In the genomic region with DNA sequence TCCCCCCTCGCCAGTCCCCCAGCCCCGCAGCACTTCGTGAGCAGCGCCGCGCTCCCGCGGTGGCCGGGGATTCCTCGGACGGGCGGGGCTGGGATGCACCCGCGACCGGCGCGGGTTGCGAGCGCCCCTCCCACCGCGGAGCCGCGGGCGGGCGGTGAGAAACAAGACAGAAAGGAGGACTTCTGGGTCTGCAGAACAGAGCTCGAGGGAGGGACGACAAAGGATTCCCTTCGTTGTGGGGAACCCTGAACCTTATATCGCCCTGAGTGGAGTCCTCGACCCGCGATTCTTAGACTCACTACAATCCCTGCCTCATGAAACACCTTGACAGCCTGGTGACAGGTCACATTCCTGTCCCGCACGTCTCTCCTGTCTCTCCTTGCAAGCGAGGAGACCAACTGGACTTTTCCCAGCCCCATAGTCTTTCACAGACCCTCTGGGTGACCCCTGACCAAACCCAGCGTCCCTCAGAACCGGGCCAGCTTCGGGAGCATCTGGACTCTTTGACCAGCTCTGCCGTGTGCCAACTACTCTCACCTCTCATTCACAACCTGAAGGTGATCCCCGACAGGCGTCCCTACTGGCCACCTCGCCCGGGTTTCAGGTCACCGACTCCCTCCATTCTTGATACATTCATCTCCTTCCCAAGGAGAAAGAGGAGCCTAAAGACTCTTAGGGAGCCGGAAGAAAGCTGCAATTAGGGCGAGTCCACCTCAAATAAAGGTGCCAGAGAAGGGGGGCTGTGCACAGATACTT, we compare ENCODE assay signal across 8 mouse cellular contexts. TPM values are rescaled to one million over a fixed set of nuclear protein-coding genes. Genes with fewer than 3 reads are reported as not detected.
DNase-seq lines count a peak whose midpoint lies in the region; ATAC-seq lines count a peak whose summit lies in the region.

No protein-coding gene starts in this region.

- ATAC-seq in embryonic facial prominence, embryonic 11.5 days (replicated peaks; ENCODE audit: insufficient number of reproducible peaks, low FRiP score, low TSS enrichment, low read depth) = no peak
- no peak for ATAC-seq in hindbrain, embryonic 15.5 days (ENCODE audit: low FRiP score, low read depth)
- ATAC-seq in midbrain, embryonic 13.5 days = no peak

- peak overlapping the region; percentile 80; the same call in 1 of the 2 replicates for H3K27ac ChIP-seq in embryonic facial prominence, embryonic 11.5 days (replicated peaks; ENCODE audit: low read depth, low read length)
- peak overlapping the region; percentile 95 for H3K27ac ChIP-seq in hindbrain, embryonic 15.5 days (replicated peaks)
- H3K27ac ChIP-seq in midbrain, embryonic 13.5 days = peak overlapping the region; percentile 94

- H3K4me2 ChIP-seq in embryonic facial prominence, embryonic 11.5 days (ENCODE audit: low read depth, low read length) = peak overlapping the region; percentile 94
- H3K4me2 ChIP-seq in hindbrain, embryonic 15.5 days = peak overlapping the region; percentile 94
- peak overlapping the region; percentile 95 for H3K4me2 ChIP-seq in midbrain, embryonic 13.5 days (replicated peaks)

- H3K9me3 ChIP-seq in embryonic facial prominence, embryonic 11.5 days (replicated peaks; ENCODE audit: control insufficient read depth, low read length) = no peaks in the 10 kb centered on the region
- H3K9me3 ChIP-seq in hindbrain, embryonic 15.5 days = no peaks in the 10 kb centered on the region
- no peaks in the 10 kb centered on the region for H3K9me3 ChIP-seq in midbrain, embryonic 13.5 days

- peaks cover 16% of the 10 kb centered on the region for H3K4me1 ChIP-seq in embryonic facial prominence, embryonic 11.5 days (ENCODE audit: control insufficient read depth, insufficient read depth, low read length)
- peaks cover 64% of the 10 kb centered on the region for H3K4me1 ChIP-seq in hindbrain, embryonic 15.5 days (replicated peaks)
- H3K4me1 ChIP-seq in midbrain, embryonic 13.5 days (replicated peaks) = peaks cover 72% of the 10 kb centered on the region

- WGBS in embryonic facial prominence, embryonic 11.5 days = 1% methylated on average over 46 of the region's 46 CpGs
- under 1% methylated on average over 46 of the region's 46 CpGs for WGBS in hindbrain, embryonic 15.5 days
- WGBS in midbrain, embryonic 13.5 days = 1% methylated on average over 46 of the region's 46 CpGs

- peaks cover 15% of the 10 kb centered on the region; the same call in 1 of the 2 replicates for H3K27me3 ChIP-seq in embryonic facial prominence, embryonic 11.5 days (ENCODE audit: control insufficient read depth, insufficient read depth, low read length)
- H3K27me3 ChIP-seq in hindbrain, embryonic 15.5 days = no peaks in the 10 kb centered on the region
- H3K27me3 ChIP-seq in midbrain, embryonic 13.5 days = no peaks in the 10 kb centered on the region

- H3K36me3 ChIP-seq in embryonic facial prominence, embryonic 11.5 days (replicated peaks; ENCODE audit: control insufficient read depth, insufficient read depth, low read depth, low read length) = no peaks in the 10 kb centered on the region
- H3K36me3 ChIP-seq in hindbrain, embryonic 15.5 days = peaks cover 6% of the 10 kb centered on the region; the same call in 1 of the 2 replicates
- peaks cover 10% of the 10 kb centered on the region for H3K36me3 ChIP-seq in midbrain, embryonic 13.5 days

- H3K9ac ChIP-seq in embryonic facial prominence, embryonic 11.5 days (replicated peaks; ENCODE audit: low read length) = peak overlapping the region; percentile 70
- peak overlapping the region; percentile 56 for H3K9ac ChIP-seq in hindbrain, embryonic 15.5 days
- H3K9ac ChIP-seq in midbrain, embryonic 13.5 days (replicated peaks) = peak overlapping the region; percentile 93

- DNase-seq in cerebellum, adult 9-10 months = peak; percentile 48
- DNase-seq in cerebellum, postnatal 36 days = no peak
- DNase-seq in A20 (ENCODE audit: low read depth, low spot score) = peak; percentile 64
- DNase-seq in embryonic facial prominence, embryonic 11.5 days (ENCODE audit: low spot score) = peak; percentile 60
- no peak for DNase-seq in c-Kit-positive CD71-positive TER-119-positive erythroid progenitor cells, embryonic 14.5 days (ENCODE audit: low spot score)
- DNase-seq in left cerebral cortex, adult 9 months (ENCODE audit: low spot score in 2 of 2) = no peak

- H3K4me3 ChIP-seq in embryonic facial prominence, embryonic 11.5 days (ENCODE audit: low read depth, low read length) = peak overlapping the region; percentile 40
- H3K4me3 ChIP-seq in hindbrain, embryonic 15.5 days = peak overlapping the region; percentile 48
- peak overlapping the region; percentile 67 for H3K4me3 ChIP-seq in midbrain, embryonic 13.5 days (replicated peaks)

RNA-seq across cellular contexts. Expression of a gene that starts 1.1 kb away (rescaled TPM):
- 2.9 and 4.0 TPM in 2 replicates for polyA plus RNA-seq in embryonic facial prominence, embryonic 11.5 days (2014; fragmentation: Nextera tagmentation; extraction: Ambion mirVana)
- polyA plus RNA-seq in hindbrain, embryonic 15.5 days (2015; fragmentation: Nextera tagmentation; extraction: Ambion mirVana) = 19.2 and 19.8 TPM in 2 replicates
- polyA plus RNA-seq in midbrain, embryonic 13.5 days (2015; fragmentation: Nextera tagmentation; extraction: Ambion mirVana) = 19.6 and 26.9 TPM in 2 replicates

RNA-seq across cellular contexts. Expression of a gene that starts 9.6 kb away (rescaled TPM):
- 149 and 150 TPM in 2 replicates for polyA plus RNA-seq in embryonic facial prominence, embryonic 11.5 days (2014; fragmentation: Nextera tagmentation; extraction: Ambion mirVana)
- 166 and 176 TPM in 2 replicates for polyA plus RNA-seq in hindbrain, embryonic 15.5 days (2015; fragmentation: Nextera tagmentation; extraction: Ambion mirVana)
- 160 TPM in 2 replicates for polyA plus RNA-seq in midbrain, embryonic 13.5 days (2015; fragmentation: Nextera tagmentation; extraction: Ambion mirVana)

RNA-seq across cellular contexts. Expression of a gene that starts 24.6 kb away (rescaled TPM):
- polyA plus RNA-seq in embryonic facial prominence, embryonic 11.5 days (2014; fragmentation: Nextera tagmentation; extraction: Ambion mirVana) = 5.1 and 5.3 TPM in 2 replicates
- 7.8 and 8.0 TPM in 2 replicates for polyA plus RNA-seq in hindbrain, embryonic 15.5 days (2015; fragmentation: Nextera tagmentation; extraction: Ambion mirVana)
- 7.7 and 10.5 TPM in 2 replicates for polyA plus RNA-seq in midbrain, embryonic 13.5 days (2015; fragmentation: Nextera tagmentation; extraction: Ambion mirVana)

RNA-seq across cellular contexts. Expression of a gene that starts 28.4 kb away (rescaled TPM):
- 0.27 and 0.43 TPM in 2 replicates for polyA plus RNA-seq in embryonic facial prominence, embryonic 11.5 days (2014; fragmentation: Nextera tagmentation; extraction: Ambion mirVana)
- 1.7 and 1.9 TPM in 2 replicates for polyA plus RNA-seq in hindbrain, embryonic 15.5 days (2015; fragmentation: Nextera tagmentation; extraction: Ambion mirVana)
- 0.67 and 0.73 TPM in 2 replicates for polyA plus RNA-seq in midbrain, embryonic 13.5 days (2015; fragmentation: Nextera tagmentation; extraction: Ambion mirVana)

RNA-seq across cellular contexts. Expression of a gene that starts 33.1 kb away (rescaled TPM):
- polyA plus RNA-seq in embryonic facial prominence, embryonic 11.5 days (2014; fragmentation: Nextera tagmentation; extraction: Ambion mirVana) = 3,270 and 3,568 TPM in 2 replicates
- polyA plus RNA-seq in hindbrain, embryonic 15.5 days (2015; fragmentation: Nextera tagmentation; extraction: Ambion mirVana) = 2,082 and 2,226 TPM in 2 replicates
- polyA plus RNA-seq in midbrain, embryonic 13.5 days (2015; fragmentation: Nextera tagmentation; extraction: Ambion mirVana) = 2,682 and 2,717 TPM in 2 replicates

Comparison
In these comparisons a context has a peak if more than half of its experiments do, and no peak if none do; other contexts are left out.
1. DNase-seq: peak in cerebellum, adult 9-10 months (single experiment), A20 (single experiment) and embryonic facial prominence, embryonic 11.5 days (single experiment); none in cerebellum, postnatal 36 days (0 of 2), c-Kit-positive CD71-positive TER-119-positive erythroid progenitor cells, embryonic 14.5 days (single experiment) and left cerebral cortex, adult 9 months (0 of 2).
2. Peak in every context shown above with its lines, with median percentiles within 50 percentile points of each other: H3K27ac ChIP-seq, H3K4me2 ChIP-seq, H3K4me3 ChIP-seq and H3K9ac ChIP-seq.